Mouse (Mus musculus) testis, adult 10 weeks (tissue): ENCODE data around the gene Slc25a27. TPM values are rescaled to one million over a fixed set of nuclear protein-coding genes. Genes with fewer than 3 reads are reported as not detected.

Source experiments
- polyA plus RNA-seq: library from polyadenylated mRNA; stranded (reverse); fragments of 350-450 nt; fragmentation: Illumina TruSeq; extraction: RNeasy Lipid Tissue Mini Kit (QIAGEN cat#74804); gene quantifications from one replicate; pipeline ENCODE4 v1.2.3, GENCODE M21; 2014; ENCODE audit warnings: low read depth, low replicate concordance

The Slc25a27 gene
- 5.0 TPM for polyA plus RNA-seq

DNA sequence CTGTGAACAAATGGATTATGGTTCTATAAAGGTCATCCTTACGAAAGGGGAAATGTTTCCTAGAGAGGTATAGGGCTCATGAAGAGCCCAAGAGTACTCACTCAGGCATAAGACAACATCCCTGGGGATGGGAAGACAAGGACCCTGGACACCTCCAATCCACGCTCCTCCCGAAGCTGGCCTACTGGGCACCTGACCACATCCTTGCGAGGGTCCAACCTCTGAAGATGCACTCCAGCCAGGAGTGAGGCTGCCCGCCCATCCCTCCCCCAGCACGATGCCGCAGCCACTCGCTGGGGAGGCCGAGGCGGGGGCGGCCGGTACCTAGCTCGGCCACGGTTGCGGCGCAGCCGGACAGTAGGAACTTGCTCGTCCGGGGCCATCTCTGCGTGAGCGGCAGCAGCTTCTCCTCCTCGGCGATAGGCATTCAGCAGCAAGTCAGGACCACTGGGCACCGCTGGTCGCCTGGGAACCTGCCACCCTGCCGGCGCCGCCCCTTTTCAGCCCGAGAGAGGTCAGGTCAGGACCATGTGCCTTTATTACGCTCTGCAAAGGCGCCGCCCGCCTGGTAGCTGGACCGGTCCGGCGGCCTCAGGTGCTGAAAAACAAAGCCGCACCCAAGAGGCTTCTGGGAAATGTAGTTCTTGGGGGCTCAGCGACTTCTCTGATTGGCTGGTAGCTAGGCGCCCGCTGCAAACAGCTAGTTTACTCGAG is at the start of gene Slc25a27:
TSS of gene Slc25a27 (minus strand) at position 639 of the 714 bp plus-strand sequence.

DNA sequence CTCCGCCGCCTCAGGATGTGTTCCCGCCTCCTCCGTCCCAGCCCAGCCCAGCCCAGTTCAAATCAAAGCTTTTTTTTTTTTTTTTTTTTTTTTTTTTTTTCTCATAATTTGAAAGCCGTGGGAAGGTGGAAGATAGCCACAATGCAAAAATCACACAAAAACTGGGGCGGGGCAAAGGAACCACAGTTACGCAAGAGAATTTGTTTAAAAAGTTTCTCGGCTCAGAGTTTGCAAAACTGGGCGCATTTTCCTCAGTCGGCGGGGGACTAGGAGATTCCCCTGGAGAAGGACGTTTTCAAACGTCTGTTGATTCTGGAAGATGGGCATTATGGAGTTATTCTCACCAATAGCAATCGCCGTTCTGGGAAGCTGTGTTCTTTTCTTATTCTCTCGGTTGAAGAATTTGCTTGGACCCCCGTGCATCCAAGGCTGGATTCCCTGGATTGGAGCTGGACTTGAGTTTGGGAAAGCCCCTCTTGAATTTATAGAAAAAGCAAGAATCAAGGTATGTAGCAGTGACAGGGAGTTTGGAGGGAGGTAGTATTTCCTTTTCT is 353 bp upstream of the Slc25a27 start, which contains the start of gene Cyp39a1:
TSS of gene Cyp39a1 (plus strand) at position 136 of the 554 bp plus-strand sequence.

GRCm38 (mm10) chr17:43629496-43630426 is 37.3 kb downstream of the Slc25a27 start, which contains the start of gene Tdrd6:
Gene Tdrd6 (minus strand): TSS chr17:43630299.

Other genes starting within 250 kb of the Slc25a27 start
- gene Mep1a, start 164.4 kb downstream of the Slc25a27 start, polyA plus RNA-seq, result 0.08 TPM
- not detected for gene Ankrd66, start 123.6 kb downstream of the Slc25a27 start, polyA plus RNA-seq
- 73.2 TPM for gene Pla2g7, start 99.1 kb downstream of the Slc25a27 start, polyA plus RNA-seq
- gene Tdrd6, start 36.9 kb downstream of the Slc25a27 start, polyA plus RNA-seq, result 271 TPM
- gene Cyp39a1, start 211 bp upstream of the Slc25a27 start, polyA plus RNA-seq, result 9.1 TPM
- gene Rcan2, start 134.1 kb upstream of the Slc25a27 start, polyA plus RNA-seq, result 4.9 TPM